Mouse (Mus musculus) mouse embryonic stem cell (cell line): ENCODE measurements around the gene Ccdc175.

Source experiments
- in situ Hi-C, 2 experiments: fragments of 300-500 bp; cut with MboI; formaldehyde crosslinking; loops; 1 replicate in 1 of 2; 3 replicates in 1 of 2; pipeline ENCODE4 v1.14.3; 2019 to 2020; ENCODE audit warnings: low sequenced_read_pairs in 2 of 2, low pct_unique_long_range_greater_than_20kb in 1 of 2, mixed read lengths in 1 of 2; ENCODE audit not compliant: unreplicated experiment in 1 of 2

Ccdc175 gene

GRCm38 (mm10) chr12:72115126-72115525 is 69.7 kb downstream of the Ccdc175 start:
- in situ Hi-C loops: loop anchor here (25.0 kb wide), 2 partner anchors 122 to 297 kb away; partner anchors contain the start of gene Rtn1 (in 1 of the 2)

GRCm38 (mm10) chr12:72104525-72105281 is 80.1 kb downstream of the Ccdc175 start:
- in situ Hi-C loops: loop anchor here (10.0 to 25.0 kb wide), 3 partner anchors 133 to 308 kb away; partner anchors contain the start of gene Rtn1 (in 1 of the 2)

GRCm38 (mm10) chr12:72104027-72104426 is 80.8 kb downstream of the Ccdc175 start:
- in situ Hi-C loops: loop anchor here (10.0 to 25.0 kb wide), 3 partner anchors 133 to 308 kb away; partner anchors contain the start of gene Rtn1 (in 1 of the 2)

GRCm38 (mm10) chr12:72102776-72103175 is 82.1 kb downstream of the Ccdc175 start:
- in situ Hi-C loops: loop anchor here (10.0 to 25.0 kb wide), 3 partner anchors 135 to 310 kb away; partner anchors contain the start of gene Rtn1 (in 1 of the 2)

GRCm38 (mm10) chr12:72096966-72097365 is 87.9 kb downstream of the Ccdc175 start:
- in situ Hi-C loops: loop anchor here in 1 of 2 experiments (10.0 to 25.0 kb wide), 2 partner anchors 328 to 565 kb away; partner anchors contain the start of gene Dhrs7

GRCm38 (mm10) chr12:72089802-72090201 is 95.0 kb downstream of the Ccdc175 start:
- in situ Hi-C loops: loop anchor here in 1 of 2 experiments (10.0 to 25.0 kb wide), 2 partner anchors 335 to 572 kb away; partner anchors contain the start of gene Dhrs7

- in situ Hi-C loops: loop anchor here in 1 of 2 experiments (25.0 kb wide), 1 partner anchor 576 kb away; the partner anchor contains the start of gene Dhrs7
Measured at GRCm38 (mm10) chr12:72086166-72086825, 98.5 kb downstream of the Ccdc175 start.

- in situ Hi-C loops: loop anchor here in 1 of 2 experiments (25.0 kb wide), 1 partner anchor 577 kb away; the partner anchor contains the start of gene Dhrs7
Measured at GRCm38 (mm10) chr12:72085329-72086165, 99.3 kb downstream of the Ccdc175 start, which contains the start of the genes L3hypdh and Jkamp. Gene L3hypdh, minus strand, starts transcription at chr12:72085439. Gene Jkamp, plus strand, starts transcription at chr12:72085589.

- in situ Hi-C loops: loop anchor here in 1 of 2 experiments (25.0 kb wide), 1 partner anchor 577 kb away; the partner anchor contains the start of gene Dhrs7
Measured at GRCm38 (mm10) chr12:72085024-72085328, 99.9 kb downstream of the Ccdc175 start.

GRCm38 (mm10) chr12:72084261-72085023 is 100.4 kb downstream of the Ccdc175 start:
- in situ Hi-C loops: loop anchor here in 1 of 2 experiments (25.0 kb wide), 1 partner anchor 578 kb away; the partner anchor contains the start of gene Dhrs7

- in situ Hi-C loops: loop anchor here in 1 of 2 experiments (25.0 kb wide), 1 partner anchor 579 kb away; the partner anchor contains the start of gene Dhrs7
Measured at GRCm38 (mm10) chr12:72083265-72083664, 101.6 kb downstream of the Ccdc175 start.

GRCm38 (mm10) chr12:72082370-72082769 is 102.5 kb downstream of the Ccdc175 start:
- in situ Hi-C loops: loop anchor here in 1 of 2 experiments (25.0 kb wide), 1 partner anchor 580 kb away; the partner anchor contains the start of gene Dhrs7

- in situ Hi-C loops: loop anchor here in 1 of 2 experiments (25.0 kb wide), 1 partner anchor 580 kb away; the partner anchor contains the start of gene Dhrs7
Measured at GRCm38 (mm10) chr12:72081961-72082360, 102.9 kb downstream of the Ccdc175 start.

GRCm38 (mm10) chr12:72078248-72078647 is 106.6 kb downstream of the Ccdc175 start:
- in situ Hi-C loops: loop anchor here in 1 of 2 experiments (25.0 kb wide), 1 partner anchor 584 kb away; the partner anchor contains the start of gene Dhrs7

GRCm38 (mm10) chr12:72070327-72071269 is 114.2 kb downstream of the Ccdc175 start, which contains the start of gene Gpr135:
Gene Gpr135, minus strand, starts transcription at chr12:72071125.
- in situ Hi-C loops: loop anchor here in 1 of 2 experiments (25.0 kb wide), 1 partner anchor 592 kb away; the partner anchor contains the start of gene Dhrs7
